Mouse (Mus musculus): ENCODE data around the gene Zscan18. TPM values are rescaled to one million over a fixed set of nuclear protein-coding genes. Genes with fewer than 3 reads are reported as not detected.
"Not testable (repeated sequence)": the region's sequence is repeated elsewhere in the genome, so short reads cannot be mapped to it uniquely, and the experiment has no call there.

The Zscan18 gene
- polyA plus RNA-seq, 1 experiment: 1.2 TPM

GRCm38 (mm10) chr7:12799554-12799953 lies 3.9 kb downstream of the Zscan18 start:
- no peak overlapping the region for H3K27ac ChIP-seq (ENCODE audit: control insufficient read depth, insufficient read depth, low read depth, low read length, poor library complexity)
- TF ChIP-seq CTCF (IDR thresholded peaks at IDR 0.05; ENCODE audit: control insufficient read depth, insufficient read depth, low read length) (no peak), POLR2A (IDR thresholded peaks at IDR 0.05; ENCODE audit: borderline replicate concordance, control insufficient read depth, low read depth, low read length) (no peak)
- WGBS: 81% methylated on average over 1 of the region's 1 CpGs
- H3K4me1 ChIP-seq (ENCODE audit: control insufficient read depth, insufficient read depth, low read length): peaks cover 2% of the 10 kb centered on the region; the same call in 1 of the 2 replicates
- H3K4me3 ChIP-seq (replicated peaks; ENCODE audit: control insufficient read depth, low read depth, low read length): no peak overlapping the region

- Histone ChIP-seq H3K4me3 (replicated peaks; ENCODE audit: control insufficient read depth, low read depth, low read length) (no peak overlapping the region), H3K27ac (ENCODE audit: control insufficient read depth, insufficient read depth, low read depth, low read length, poor library complexity) (no peak overlapping the region), H3K4me1 (ENCODE audit: control insufficient read depth, insufficient read depth, low read length) (peaks cover under 1% of the 10 kb centered on the region; the same call in 1 of the 2 replicates)
- no peak for TF ChIP-seq POLR2A (IDR thresholded peaks at IDR 0.05; ENCODE audit: borderline replicate concordance, control insufficient read depth, low read depth, low read length)
- WGBS: 69% methylated on average over 2 of the region's 2 CpGs
Observed at GRCm38 (mm10) chr7:12797971-12798370, 5.5 kb downstream of the Zscan18 start.

- not testable (repeated sequence) for H3K4me3 ChIP-seq (replicated peaks; ENCODE audit: control insufficient read depth, low read depth, low read length); H3K4me1 ChIP-seq (ENCODE audit: control insufficient read depth, insufficient read depth, low read length); H3K27ac ChIP-seq (ENCODE audit: control insufficient read depth, insufficient read depth, low read depth, low read length, poor library complexity)
- 38% methylated on average over 11 of the region's 11 CpGs for WGBS
Observed at GRCm38 (mm10) chr7:12792624-12793023, 10.8 kb downstream of the Zscan18 start.

GRCm38 (mm10) chr7:12788025-12788424 lies 15.4 kb downstream of the Zscan18 start:
- Histone ChIP-seq H3K4me1 (ENCODE audit: control insufficient read depth, insufficient read depth, low read length) (no peaks in the 10 kb centered on the region), H3K27ac (ENCODE audit: control insufficient read depth, insufficient read depth, low read depth, low read length, poor library complexity) (no peak overlapping the region), H3K4me3 (replicated peaks; ENCODE audit: control insufficient read depth, low read depth, low read length) (no peak overlapping the region)
- TF ChIP-seq CTCF (IDR thresholded peaks at IDR 0.05; ENCODE audit: control insufficient read depth, insufficient read depth, low read length) (no peak), POLR2A (IDR thresholded peaks at IDR 0.05; ENCODE audit: borderline replicate concordance, control insufficient read depth, low read depth, low read length) (no peak)
- 41% methylated on average over 5 of the region's 5 CpGs for WGBS

- 63% methylated on average over 6 of the region's 6 CpGs for WGBS
- no peaks in the 10 kb centered on the region for H3K4me1 ChIP-seq (ENCODE audit: control insufficient read depth, insufficient read depth, low read length)
- TF ChIP-seq CTCF (IDR thresholded peaks at IDR 0.05; ENCODE audit: control insufficient read depth, insufficient read depth, low read length): no peak
- no peak for TF ChIP-seq POLR2A (IDR thresholded peaks at IDR 0.05; ENCODE audit: borderline replicate concordance, control insufficient read depth, low read depth, low read length)
- H3K27ac ChIP-seq (ENCODE audit: control insufficient read depth, insufficient read depth, low read depth, low read length, poor library complexity): no peak overlapping the region
- no peak overlapping the region for H3K4me3 ChIP-seq (replicated peaks; ENCODE audit: control insufficient read depth, low read depth, low read length)
Observed at GRCm38 (mm10) chr7:12787333-12787732, 16.1 kb downstream of the Zscan18 start.

- Histone ChIP-seq H3K4me3 (replicated peaks; ENCODE audit: control insufficient read depth, low read depth, low read length) (peak overlapping the region; percentile 21), H3K27ac (ENCODE audit: control insufficient read depth, insufficient read depth, low read depth, low read length, poor library complexity) (no peak overlapping the region), H3K4me1 (ENCODE audit: control insufficient read depth, insufficient read depth, low read length) (peaks cover 1% of the 10 kb centered on the region; the same call in 1 of the 2 replicates)
- no peak for TF ChIP-seq CTCF (IDR thresholded peaks at IDR 0.05; ENCODE audit: control insufficient read depth, insufficient read depth, low read length)
- TF ChIP-seq POLR2A (IDR thresholded peaks at IDR 0.05; ENCODE audit: borderline replicate concordance, control insufficient read depth, low read depth, low read length): no peak
- WGBS: under 1% methylated on average over 57 of the region's 57 CpGs
Observed at GRCm38 (mm10) chr7:12780151-12780830, 23.1 kb downstream of the Zscan18 start.

GRCm38 (mm10) chr7:12779782-12780150 lies 23.7 kb downstream of the Zscan18 start:
- TF ChIP-seq CTCF (IDR thresholded peaks at IDR 0.05; ENCODE audit: control insufficient read depth, insufficient read depth, low read length) (no peak), POLR2A (IDR thresholded peaks at IDR 0.05; ENCODE audit: borderline replicate concordance, control insufficient read depth, low read depth, low read length) (no peak)
- whole genome bisulfite sequencing: 37% methylated on average over 10 of the region's 10 CpGs

GRCm38 (mm10) chr7:12779141-12779540 lies 24.3 kb downstream of the Zscan18 start:
- TF ChIP-seq POLR2A (IDR thresholded peaks at IDR 0.05; ENCODE audit: borderline replicate concordance, control insufficient read depth, low read depth, low read length): no peak
- TF ChIP-seq CTCF (IDR thresholded peaks at IDR 0.05; ENCODE audit: control insufficient read depth, insufficient read depth, low read length): no peak
- no peak overlapping the region for H3K27ac ChIP-seq (ENCODE audit: control insufficient read depth, insufficient read depth, low read depth, low read length, poor library complexity)
- H3K4me3 ChIP-seq (replicated peaks; ENCODE audit: control insufficient read depth, low read depth, low read length): no peak overlapping the region
- H3K4me1 ChIP-seq (ENCODE audit: control insufficient read depth, insufficient read depth, low read length): peaks cover 1% of the 10 kb centered on the region; the same call in 1 of the 2 replicates
- WGBS: 80% methylated on average over 5 of the region's 5 CpGs

More at GRCm38 (mm10) chr7:12779782-12780150, 23.7 kb downstream of the Zscan18 start:
- Histone ChIP-seq H3K4me1 (ENCODE audit: control insufficient read depth, insufficient read depth, low read length) (peaks cover 1% of the 10 kb centered on the region; the same call in 1 of the 2 replicates), H3K27ac (ENCODE audit: control insufficient read depth, insufficient read depth, low read depth, low read length, poor library complexity) (no peak overlapping the region), H3K4me3 (replicated peaks; ENCODE audit: control insufficient read depth, low read depth, low read length) (peak overlapping the region; percentile 21)

GRCm38 (mm10) chr7:12774606-12775005 lies 28.8 kb downstream of the Zscan18 start:
- 82% methylated on average over 1 of the region's 1 CpGs for WGBS
- no peaks in the 10 kb centered on the region; the same call in 1 of the 2 replicates for H3K4me1 ChIP-seq (ENCODE audit: control insufficient read depth, insufficient read depth, low read length)
- H3K4me3 ChIP-seq (replicated peaks; ENCODE audit: control insufficient read depth, low read depth, low read length): no peak overlapping the region
- TF ChIP-seq CTCF (IDR thresholded peaks at IDR 0.05; ENCODE audit: control insufficient read depth, insufficient read depth, low read length): no peak
- TF ChIP-seq POLR2A (IDR thresholded peaks at IDR 0.05; ENCODE audit: borderline replicate concordance, control insufficient read depth, low read depth, low read length): no peak
- H3K27ac ChIP-seq (ENCODE audit: control insufficient read depth, insufficient read depth, low read depth, low read length, poor library complexity): no peak overlapping the region
